Mouse (Mus musculus): Measurements from ENCODE around the gene Plppr2. TPM values are rescaled to one million over a fixed set of nuclear protein-coding genes. Genes with fewer than 3 reads are reported as not detected.

The Plppr2 gene
- polyA plus RNA-seq, 1 experiment from 2014 or later: 2.3 TPM

GRCm38 (mm10) chr9:21935466-21936131 lies 1.2 kb upstream of the Plppr2 start:
- 58% methylated on average over 7 of the region's 7 CpGs for WGBS (ENCODE audit: insufficient replicate concordance)

DNA sequence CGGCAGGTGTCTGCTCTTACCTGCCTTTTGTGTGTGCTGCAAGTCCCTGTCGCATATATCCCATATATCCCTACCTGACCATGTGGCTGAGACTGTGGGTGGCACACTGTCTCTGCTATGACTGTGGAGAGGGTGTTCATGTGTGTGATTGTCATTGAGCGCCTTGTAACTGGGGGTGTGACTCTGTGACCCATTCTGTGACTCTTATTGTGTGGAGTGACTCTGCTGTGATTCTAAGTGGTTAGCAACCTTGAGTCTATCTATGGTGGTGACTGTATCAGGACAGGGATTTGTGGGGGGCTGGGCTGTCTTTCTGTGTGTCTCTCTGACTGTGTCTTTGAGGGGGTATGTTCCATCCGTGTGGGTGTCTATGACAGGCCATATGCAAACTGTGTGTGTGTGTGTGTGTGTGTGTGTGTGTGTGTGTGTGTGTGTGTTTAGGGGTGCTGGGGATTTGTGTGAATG lies 910 bp downstream of the Plppr2 start:
- no peaks in the 10 kb centered on the region for H3K36me3 ChIP-seq
- 79% methylated on average over 4 of the region's 4 CpGs for WGBS (ENCODE audit: insufficient replicate concordance)
- H3K9ac ChIP-seq: no peak overlapping the region
- no peak overlapping the region for H3K27ac ChIP-seq
- H3K27me3 ChIP-seq (replicated peaks): peaks cover 33% of the 10 kb centered on the region
- peak overlapping the region; percentile 77; the same call in 1 of the 2 replicates for H3K4me2 ChIP-seq
- H3K4me3 ChIP-seq: no peak overlapping the region
- ATAC-seq: no peak
- H3K9me3 ChIP-seq (replicated peaks): no peaks in the 10 kb centered on the region
- H3K4me1 ChIP-seq: peaks cover 27% of the 10 kb centered on the region

More at GRCm38 (mm10) chr9:21935466-21936131, 1.2 kb upstream of the Plppr2 start:
- Histone ChIP-seq H3K4me2 (no peak overlapping the region), H3K36me3 (no peaks in the 10 kb centered on the region), H3K27ac (no peak overlapping the region), H3K9me3 (replicated peaks) (no peaks in the 10 kb centered on the region), H3K9ac (no peak overlapping the region), H3K4me3 (no peak overlapping the region), H3K4me1 (peaks cover 41% of the 10 kb centered on the region), H3K27me3 (replicated peaks) (peaks cover 33% of the 10 kb centered on the region)
- ATAC-seq: no peak

DNA sequence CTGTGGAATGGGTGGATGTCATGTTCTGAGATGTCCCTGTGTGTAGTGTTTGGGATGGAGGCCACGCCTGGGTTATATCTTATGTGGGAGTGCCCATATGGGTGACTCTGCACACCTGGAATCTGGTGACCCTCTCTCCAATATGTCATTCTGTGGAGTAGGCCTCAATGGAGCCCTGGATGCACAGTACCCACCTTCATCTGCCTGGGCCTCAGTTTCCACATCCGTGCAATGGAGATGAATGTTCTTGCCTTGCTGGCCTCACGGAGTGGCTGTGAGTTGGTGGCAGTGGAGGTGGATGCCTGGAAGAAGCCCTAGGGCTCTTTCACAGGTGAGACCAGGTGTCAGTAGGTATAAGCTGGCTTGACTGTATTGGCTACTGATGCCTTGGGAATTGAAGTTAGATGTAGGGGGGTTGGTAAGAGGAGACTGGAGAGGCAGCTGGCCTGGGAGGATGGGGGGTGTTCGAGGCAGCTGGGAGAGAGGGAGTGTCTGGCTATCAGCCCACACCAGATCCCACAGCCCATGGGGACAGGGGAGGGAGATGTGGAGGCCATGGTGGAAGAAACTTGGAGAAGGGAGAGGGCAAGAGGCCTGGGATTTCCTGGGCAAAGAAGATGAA lies 1.5 kb downstream of the Plppr2 start:
- 64% methylated on average over 4 of the region's 4 CpGs for WGBS (ENCODE audit: insufficient replicate concordance)

DNA sequence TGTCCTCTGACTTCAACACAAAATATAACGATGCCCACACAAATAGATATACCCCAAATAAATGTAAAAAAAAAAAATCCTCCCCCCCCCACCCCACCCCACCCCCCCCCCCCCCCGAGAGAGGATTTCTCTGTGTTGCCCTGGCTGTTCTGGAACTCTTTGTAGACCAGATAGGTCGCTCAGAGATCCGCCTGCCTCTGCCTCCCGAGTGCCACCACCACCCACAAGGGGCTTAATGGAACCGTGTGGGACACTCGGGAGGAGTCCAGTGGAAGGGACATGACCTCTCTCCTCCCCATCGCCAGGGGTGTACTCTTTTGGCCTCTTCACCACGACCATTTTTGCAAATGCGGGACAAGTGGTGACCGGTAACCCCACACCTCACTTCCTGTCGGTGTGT lies 6.2 kb downstream of the Plppr2 start:
- WGBS (ENCODE audit: insufficient replicate concordance): 52% methylated on average over 11 of the region's 12 CpGs
- Histone ChIP-seq H3K9me3 (replicated peaks) (no peaks in the 10 kb centered on the region), H3K4me1 (peaks cover 25% of the 10 kb centered on the region), H3K27me3 (replicated peaks) (peaks cover 41% of the 10 kb centered on the region), H3K9ac (no peak overlapping the region), H3K4me2 (no peak overlapping the region), H3K27ac (no peak overlapping the region), H3K4me3 (no peak overlapping the region), H3K36me3 (no peaks in the 10 kb centered on the region)
- no peak for ATAC-seq

More for the DNA sequence above, 1.5 kb downstream of the Plppr2 start:
- peaks cover 21% of the 10 kb centered on the region for H3K4me1 ChIP-seq
- no peak overlapping the region for H3K27ac ChIP-seq
- no peak overlapping the region for H3K4me2 ChIP-seq
- H3K36me3 ChIP-seq: no peaks in the 10 kb centered on the region
- H3K4me3 ChIP-seq: no peak overlapping the region
- ATAC-seq: no peak
- peaks cover 35% of the 10 kb centered on the region for H3K27me3 ChIP-seq (replicated peaks)
- no peak overlapping the region for H3K9ac ChIP-seq
- H3K9me3 ChIP-seq (replicated peaks): no peaks in the 10 kb centered on the region

- Histone ChIP-seq H3K36me3 (no peaks in the 10 kb centered on the region), H3K4me3 (no peak overlapping the region), H3K4me1 (peaks cover 25% of the 10 kb centered on the region), H3K27me3 (replicated peaks) (peaks cover 45% of the 10 kb centered on the region), H3K27ac (no peak overlapping the region), H3K9ac (no peak overlapping the region), H3K9me3 (replicated peaks) (no peaks in the 10 kb centered on the region), H3K4me2 (no peak overlapping the region)
- no peak for ATAC-seq
- WGBS (ENCODE audit: insufficient replicate concordance): 40% methylated on average over 12 of the region's 12 CpGs
Observed at GRCm38 (mm10) chr9:21943638-21944037, 6.8 kb downstream of the Plppr2 start.

GRCm38 (mm10) chr9:21944267-21944666 lies 7.4 kb downstream of the Plppr2 start:
- no peaks in the 10 kb centered on the region for H3K9me3 ChIP-seq (replicated peaks)
- peaks cover 51% of the 10 kb centered on the region for H3K27me3 ChIP-seq (replicated peaks)
- no peaks in the 10 kb centered on the region for H3K36me3 ChIP-seq
- peak overlapping the region; percentile 38 for H3K4me2 ChIP-seq
- peaks cover 25% of the 10 kb centered on the region for H3K4me1 ChIP-seq
- ATAC-seq: no peak
- WGBS (ENCODE audit: insufficient replicate concordance): 12% methylated on average over 23 of the region's 23 CpGs
- no peak overlapping the region for H3K9ac ChIP-seq
- H3K27ac ChIP-seq: no peak overlapping the region
- H3K4me3 ChIP-seq: no peak overlapping the region

GRCm38 (mm10) chr9:21947540-21948130 lies 10.8 kb downstream of the Plppr2 start:
- Histone ChIP-seq H3K4me3 (peak overlapping the region; percentile 12), H3K27me3 (replicated peaks) (peaks cover 54% of the 10 kb centered on the region), H3K9me3 (replicated peaks) (no peaks in the 10 kb centered on the region), H3K4me2 (peak overlapping the region; percentile 60), H3K9ac (peak overlapping the region; percentile 37; the same call in 1 of the 2 replicates), H3K36me3 (no peaks in the 10 kb centered on the region), H3K4me1 (peaks cover 25% of the 10 kb centered on the region), H3K27ac (no peak overlapping the region)
- WGBS (ENCODE audit: insufficient replicate concordance): 2% methylated on average over 28 of the region's 28 CpGs
- ATAC-seq: peak; percentile 38

GRCm38 (mm10) chr9:21948146-21948545 lies 11.3 kb downstream of the Plppr2 start:
- Histone ChIP-seq H3K9me3 (replicated peaks) (no peaks in the 10 kb centered on the region), H3K27me3 (replicated peaks) (peaks cover 52% of the 10 kb centered on the region), H3K4me1 (peaks cover 25% of the 10 kb centered on the region), H3K27ac (no peak overlapping the region), H3K4me3 (no peak overlapping the region), H3K36me3 (no peaks in the 10 kb centered on the region), H3K4me2 (peak overlapping the region; percentile 60; the same call in 1 of the 2 replicates), H3K9ac (no peak overlapping the region)
- WGBS (ENCODE audit: insufficient replicate concordance): 41% methylated on average over 8 of the region's 8 CpGs
- ATAC-seq: no peak

- Histone ChIP-seq H3K4me2 (no peak overlapping the region), H3K27ac (no peak overlapping the region), H3K27me3 (replicated peaks) (peaks cover 46% of the 10 kb centered on the region), H3K4me1 (peaks cover 25% of the 10 kb centered on the region), H3K9me3 (replicated peaks) (no peaks in the 10 kb centered on the region), H3K36me3 (no peaks in the 10 kb centered on the region), H3K4me3 (no peak overlapping the region), H3K9ac (no peak overlapping the region)
- 48% methylated on average over 6 of the region's 6 CpGs for WGBS (ENCODE audit: insufficient replicate concordance)
- no peak for ATAC-seq
Observed at GRCm38 (mm10) chr9:21948790-21949189, 12.0 kb downstream of the Plppr2 start.

DNA sequence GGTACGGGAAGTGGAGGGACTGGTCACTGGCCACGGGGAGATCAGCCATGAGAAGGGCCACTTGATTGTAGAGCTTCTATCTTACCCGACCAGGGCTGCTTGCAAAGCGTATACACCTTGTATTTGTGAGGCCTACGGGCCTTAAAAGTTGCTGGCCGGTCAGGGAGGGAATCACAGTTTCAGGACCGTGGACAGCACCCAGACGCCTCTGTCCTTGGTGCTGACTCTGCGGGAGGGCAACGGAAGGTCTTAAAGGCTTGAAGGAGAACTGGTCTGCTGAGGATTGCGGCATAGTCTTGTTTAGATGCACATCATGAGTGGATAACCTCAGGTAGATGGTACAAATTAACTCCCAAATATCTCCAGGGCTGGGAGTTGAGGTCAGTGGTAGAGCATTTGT lies 13.5 kb downstream of the Plppr2 start:
- H3K4me3 ChIP-seq: no peak overlapping the region
- H3K9me3 ChIP-seq (replicated peaks): no peaks in the 10 kb centered on the region
- H3K27me3 ChIP-seq (replicated peaks): peaks cover 34% of the 10 kb centered on the region
- 15% methylated on average over 11 of the region's 11 CpGs for WGBS (ENCODE audit: insufficient replicate concordance)
- no peak overlapping the region for H3K27ac ChIP-seq
- H3K9ac ChIP-seq: no peak overlapping the region
- H3K36me3 ChIP-seq: no peaks in the 10 kb centered on the region
- H3K4me2 ChIP-seq: no peak overlapping the region
- no peak for ATAC-seq
- H3K4me1 ChIP-seq: peaks cover 19% of the 10 kb centered on the region

DNA sequence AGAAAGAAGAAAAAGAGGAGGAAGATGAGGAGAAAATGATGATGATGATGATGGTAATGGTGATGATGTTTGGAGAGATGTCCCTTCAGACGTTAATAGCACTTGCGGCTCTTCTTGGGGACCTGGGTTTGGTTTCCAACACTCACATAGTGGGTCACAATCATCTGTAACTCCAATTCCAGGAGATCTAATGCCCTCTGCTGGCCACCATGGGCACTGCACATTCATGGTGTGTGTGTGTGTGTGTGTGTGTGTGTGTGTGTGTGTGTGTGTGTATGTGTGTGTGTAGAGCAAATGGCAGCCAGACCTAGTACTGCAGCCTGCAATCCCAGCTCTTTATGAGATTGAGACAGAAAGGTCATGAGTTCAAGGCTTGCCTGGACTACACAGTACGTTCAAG lies 15.1 kb downstream of the Plppr2 start:
- ATAC-seq: no peak
- Histone ChIP-seq H3K36me3 (peaks cover 4% of the 10 kb centered on the region; the same call in 1 of the 2 replicates), H3K4me1 (peaks cover 25% of the 10 kb centered on the region), H3K9ac (no peak overlapping the region), H3K4me3 (no peak overlapping the region), H3K9me3 (replicated peaks) (no peaks in the 10 kb centered on the region), H3K4me2 (no peak overlapping the region), H3K27ac (no peak overlapping the region), H3K27me3 (replicated peaks) (peaks cover 25% of the 10 kb centered on the region)
- 70% methylated on average over 3 of the region's 3 CpGs for WGBS (ENCODE audit: insufficient replicate concordance)

DNA sequence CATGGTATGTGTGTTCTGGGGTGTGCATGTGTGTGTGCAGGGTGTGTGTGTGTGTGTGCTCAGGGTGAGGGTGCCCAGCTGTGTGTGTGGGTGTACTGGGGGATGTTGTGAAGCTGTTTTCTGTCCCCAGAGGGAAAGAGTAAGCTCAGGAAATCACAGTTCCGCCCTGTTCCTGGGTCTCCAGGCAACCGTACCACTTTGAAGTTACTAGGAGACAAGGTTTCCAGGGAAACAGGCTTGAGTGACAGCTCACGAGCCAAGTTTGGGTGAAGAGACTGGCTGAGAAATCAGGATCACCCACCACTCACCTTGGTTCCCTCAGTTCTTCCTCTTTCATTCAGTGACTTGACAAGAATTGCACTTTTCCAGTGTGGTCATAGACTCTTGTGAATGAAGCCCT lies 16.8 kb downstream of the Plppr2 start:
- 19% methylated on average over 3 of the region's 3 CpGs for WGBS (ENCODE audit: insufficient replicate concordance)
- Histone ChIP-seq H3K27me3 (replicated peaks) (peaks cover 9% of the 10 kb centered on the region), H3K36me3 (peaks cover 20% of the 10 kb centered on the region)

More for the DNA sequence above, 16.8 kb downstream of the Plppr2 start:
- no peak overlapping the region for H3K9ac ChIP-seq
- H3K4me1 ChIP-seq: peaks cover 29% of the 10 kb centered on the region
- no peak overlapping the region for H3K27ac ChIP-seq
- H3K9me3 ChIP-seq (replicated peaks): no peaks in the 10 kb centered on the region
- no peak for ATAC-seq
- no peak overlapping the region for H3K4me2 ChIP-seq
- H3K4me3 ChIP-seq: no peak overlapping the region
